14 mouse cellular contexts compared by ENCODE assay signal in the genomic region with DNA sequence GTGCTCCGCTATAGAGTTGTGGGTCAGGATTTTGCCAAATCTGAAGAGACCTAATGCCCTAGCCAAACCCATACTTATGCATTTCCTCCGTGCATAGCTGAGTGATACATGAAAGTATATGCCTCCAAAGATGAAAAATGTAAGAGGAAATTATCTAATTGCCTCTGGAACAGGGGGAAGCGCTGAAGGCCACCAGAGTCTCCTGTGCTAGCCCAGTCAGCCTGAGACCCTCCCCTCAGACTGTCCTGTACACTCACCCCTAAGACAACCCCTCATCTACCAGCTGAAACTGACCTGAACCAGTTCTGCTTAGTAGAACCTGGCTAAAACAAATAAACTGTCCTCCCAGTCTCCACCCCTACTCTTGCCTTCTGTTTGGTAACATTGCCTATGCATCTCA. TPM values are rescaled to one million over a fixed set of nuclear protein-coding genes. Genes with fewer than 3 reads are reported as not detected.
A peak's percentile ranks its signal among the peaks of the same experiment; 100 is the strongest.
DNase-seq lines count a peak whose midpoint lies in the region; ATAC-seq and TF ChIP-seq lines count a peak whose summit lies in the region.
"Had no signal": no experiment of that assay in that cellular context is flagged by ENCODE, and none has a peak within 500 bp of the region (broad histone marks: within the 10 kb centered on the region; RNA-seq: fewer than 3 reads in every experiment).

No protein-coding gene starts in this region.

- no peak for TF ChIP-seq POLR2A in embryonic fibroblast, embryonic 13.5 days (IDR thresholded peaks at IDR 0.05; ENCODE audit: low read depth, low read length)

- 0 out of 2 replicates have a peak, but pooled peaks cover 3% of the 10 kb centered on the region for H3K36me3 ChIP-seq in kidney, postnatal 0 days (ENCODE audit: insufficient read depth, low read length)
- no peaks in the 10 kb centered on the region for H3K36me3 ChIP-seq in hindbrain, embryonic 13.5 days
- peaks cover 14% of the 10 kb centered on the region for H3K36me3 ChIP-seq in neural tube, embryonic 12.5 days
- H3K36me3 ChIP-seq: embryonic facial prominence, embryonic 13.5 days; liver, embryonic 13.5 days had no signal

- H3K27ac ChIP-seq in kidney, postnatal 0 days = peak overlapping the region; percentile 54; the same call in 1 of the 2 replicates
- H3K27ac ChIP-seq in embryonic fibroblast, embryonic 13.5 days (ENCODE audit: insufficient read depth, low read length) = peak overlapping the region; percentile 64
- H3K27ac ChIP-seq in hindbrain, embryonic 13.5 days = peak overlapping the region; percentile 99
- peak overlapping the region; percentile 100 for H3K27ac ChIP-seq in neural tube, embryonic 12.5 days
- H3K27ac ChIP-seq: embryonic facial prominence, embryonic 13.5 days; liver, embryonic 13.5 days had no signal

- no peak for TF ChIP-seq CTCF in kidney, postnatal 0 days (IDR thresholded peaks at IDR 0.05; ENCODE audit: low read depth)
- TF ChIP-seq CTCF in embryonic fibroblast, embryonic 13.5 days (IDR thresholded peaks at IDR 0.05; ENCODE audit: borderline replicate concordance, insufficient read depth, low read length) = no peak

- peaks cover 70% of the 10 kb centered on the region for H3K4me1 ChIP-seq in kidney, postnatal 0 days (replicated peaks; ENCODE audit: insufficient read depth, low read length)
- H3K4me1 ChIP-seq in embryonic fibroblast, embryonic 13.5 days (ENCODE audit: control insufficient read depth, insufficient read depth, low read length) = peaks cover 3% of the 10 kb centered on the region
- H3K4me1 ChIP-seq in hindbrain, embryonic 13.5 days (replicated peaks) = peaks cover 52% of the 10 kb centered on the region
- H3K4me1 ChIP-seq in neural tube, embryonic 12.5 days = peaks cover 93% of the 10 kb centered on the region
- H3K4me1 ChIP-seq: embryonic facial prominence, embryonic 13.5 days had no signal

- ATAC-seq in kidney, postnatal 0 days (replicated peaks; ENCODE audit: low FRiP score, low read depth) = no peak
- ATAC-seq in hindbrain, embryonic 13.5 days (ENCODE audit: low FRiP score) = no peak
- ATAC-seq in neural tube, embryonic 12.5 days (ENCODE audit: low FRiP score, low read depth) = no peak
- ATAC-seq: forebrain, embryonic 14.5 days had no signal

- H3K4me3 ChIP-seq in kidney, postnatal 0 days (replicated peaks; ENCODE audit: low read depth, low read length) = no peak overlapping the region
- peak overlapping the region; percentile 45 for H3K4me3 ChIP-seq in embryonic fibroblast, embryonic 13.5 days (ENCODE audit: insufficient read depth, low read length)
- H3K4me3 ChIP-seq in hindbrain, embryonic 13.5 days = peak overlapping the region; percentile 70
- peak overlapping the region; percentile 78 for H3K4me3 ChIP-seq in neural tube, embryonic 12.5 days
- H3K4me3 ChIP-seq: embryonic facial prominence, embryonic 13.5 days; liver, embryonic 13.5 days had no signal

- 54% methylated on average over 3 of the region's 3 CpGs for WGBS in kidney, postnatal 0 days
- WGBS in hindbrain, embryonic 13.5 days = 5% methylated on average over 3 of the region's 3 CpGs
- 9% methylated on average over 3 of the region's 3 CpGs for WGBS in neural tube, embryonic 12.5 days

- peak overlapping the region; percentile 81 for H3K4me2 ChIP-seq in kidney, postnatal 0 days (ENCODE audit: low read length)
- peak overlapping the region; percentile 88 for H3K4me2 ChIP-seq in hindbrain, embryonic 13.5 days
- peak overlapping the region; percentile 99 for H3K4me2 ChIP-seq in neural tube, embryonic 12.5 days (replicated peaks)
- H3K4me2 ChIP-seq: embryonic facial prominence, embryonic 13.5 days had no signal

- H3K9me3 ChIP-seq in kidney, postnatal 0 days (replicated peaks; ENCODE audit: low read length) = no peaks in the 10 kb centered on the region
- H3K9me3 ChIP-seq in hindbrain, embryonic 13.5 days = no peaks in the 10 kb centered on the region
- no peaks in the 10 kb centered on the region for H3K9me3 ChIP-seq in neural tube, embryonic 12.5 days
- H3K9me3 ChIP-seq: embryonic facial prominence, embryonic 13.5 days; liver, embryonic 13.5 days had no signal

- H3K9ac ChIP-seq in kidney, postnatal 0 days (ENCODE audit: low read depth, low read length) = peak overlapping the region; percentile 88; the same call in 1 of the 2 replicates
- peak overlapping the region; percentile 97 for H3K9ac ChIP-seq in hindbrain, embryonic 13.5 days
- peak overlapping the region; percentile 93 for H3K9ac ChIP-seq in neural tube, embryonic 12.5 days
- H3K9ac ChIP-seq: embryonic facial prominence, embryonic 13.5 days had no signal

- no peaks in the 10 kb centered on the region for H3K27me3 ChIP-seq in kidney, postnatal 0 days (ENCODE audit: insufficient read depth, low read length)
- peaks cover 71% of the 10 kb centered on the region for H3K27me3 ChIP-seq in hindbrain, embryonic 13.5 days
- H3K27me3 ChIP-seq in neural tube, embryonic 12.5 days (replicated peaks) = no peaks in the 10 kb centered on the region

- DNase-seq in kidney, postnatal 0 days (ENCODE audit: low spot score) = no peak
- DNase-seq in kidney, adult 18-20 months = no peak
- no peak for DNase-seq in cerebellum, adult 9-10 months
- no peak for DNase-seq in embryo, embryonic 9.5 days (ENCODE audit: extremely low spot score)
- DNase-seq in adrenal gland, postnatal 36 days = no peak
- DNase-seq: cerebellum, postnatal 25 days; gastrocnemius, postnatal 10 days; liver, embryonic 13.5 days had no signal

RNA-seq across cellular contexts. Expression of gene 5730596B20Rik, which starts 3.4 kb away (rescaled TPM):
- polyA plus RNA-seq in kidney, postnatal 0 days (2015; fragmentation: Nextera tagmentation; extraction: Ambion mirVana) = 1.3 TPM in 2 replicates
- polyA plus RNA-seq in embryonic fibroblast, embryonic 13.5 days (2011; ENCODE audit: insufficient read length, low read depth, missing spikeins) = 0.23 TPM in 1 of 2 replicates, not detected in the other
- 7.6 and 8.3 TPM in 2 replicates for polyA plus RNA-seq in hindbrain, embryonic 13.5 days (2015; fragmentation: Nextera tagmentation; extraction: Ambion mirVana)
- polyA plus RNA-seq in neural tube, embryonic 12.5 days (2016; fragmentation: Nextera tagmentation; extraction: Ambion mirVana) = 6.4 and 7.0 TPM in 2 replicates
- under 1 TPM; 0.10 to 0.40 TPM for total RNA-seq in adrenal gland, postnatal 36 days (2021)
- total RNA-seq: megakaryocyte, adult 5-6 weeks had no signal
- polyA plus RNA-seq: forebrain, embryonic 14.5 days had no signal

RNA-seq across cellular contexts. Expression of gene Hoxa4, which starts 10.8 kb away (rescaled TPM):
- polyA plus RNA-seq in kidney, postnatal 0 days (2015; fragmentation: Nextera tagmentation; extraction: Ambion mirVana) = 1.6 and 2.2 TPM in 2 replicates
- 3.0 and 4.2 TPM in 2 replicates for polyA plus RNA-seq in embryonic fibroblast, embryonic 13.5 days (2011; ENCODE audit: insufficient read length, low read depth, missing spikeins)
- polyA plus RNA-seq in hindbrain, embryonic 13.5 days (2015; fragmentation: Nextera tagmentation; extraction: Ambion mirVana) = 14.5 and 14.8 TPM in 2 replicates
- polyA plus RNA-seq in neural tube, embryonic 12.5 days (2016; fragmentation: Nextera tagmentation; extraction: Ambion mirVana) = 7.1 and 9.7 TPM in 2 replicates
- 1 to 10 TPM; 2.6 to 3.1 TPM for total RNA-seq in adrenal gland, postnatal 36 days (2021)
- polyA plus RNA-seq: forebrain, embryonic 14.5 days had no signal

RNA-seq across cellular contexts. Expression of gene Hoxa2, which starts 16.1 kb away (rescaled TPM):
- 2.3 and 2.4 TPM in 2 replicates for polyA plus RNA-seq in kidney, postnatal 0 days (2015; fragmentation: Nextera tagmentation; extraction: Ambion mirVana)
- 4.3 and 4.8 TPM in 2 replicates for polyA plus RNA-seq in embryonic fibroblast, embryonic 13.5 days (2011; ENCODE audit: insufficient read length, low read depth, missing spikeins)
- polyA plus RNA-seq in hindbrain, embryonic 13.5 days (2015; fragmentation: Nextera tagmentation; extraction: Ambion mirVana) = 39.1 and 40.2 TPM in 2 replicates
- 25.6 and 34.2 TPM in 2 replicates for polyA plus RNA-seq in neural tube, embryonic 12.5 days (2016; fragmentation: Nextera tagmentation; extraction: Ambion mirVana)
- total RNA-seq in adrenal gland, postnatal 36 days (2021) = 1 to 10 TPM; 1.7 to 1.9 TPM
- total RNA-seq: megakaryocyte, adult 5-6 weeks had no signal
- polyA plus RNA-seq: forebrain, embryonic 14.5 days had no signal

RNA-seq across cellular contexts. Expression of gene Hoxa1, which starts 22.6 kb away (rescaled TPM):
- 0.33 and 0.64 TPM in 2 replicates for polyA plus RNA-seq in kidney, postnatal 0 days (2015; fragmentation: Nextera tagmentation; extraction: Ambion mirVana)
- polyA plus RNA-seq in embryonic fibroblast, embryonic 13.5 days (2011; ENCODE audit: insufficient read length, low read depth, missing spikeins) = 2.4 and 3.0 TPM in 2 replicates
- 1.5 and 2.0 TPM in 2 replicates for polyA plus RNA-seq in hindbrain, embryonic 13.5 days (2015; fragmentation: Nextera tagmentation; extraction: Ambion mirVana)
- polyA plus RNA-seq in neural tube, embryonic 12.5 days (2016; fragmentation: Nextera tagmentation; extraction: Ambion mirVana) = 4.7 and 5.0 TPM in 2 replicates
- under 1 TPM; 0.23 to 0.70 TPM for total RNA-seq in adrenal gland, postnatal 36 days (2021)
- total RNA-seq: megakaryocyte, adult 5-6 weeks had no signal
- polyA plus RNA-seq: forebrain, embryonic 14.5 days had no signal

RNA-seq across cellular contexts. Expression of gene Hoxa5, which starts 23.7 kb away (rescaled TPM):
- 9.7 and 10.4 TPM in 2 replicates for polyA plus RNA-seq in kidney, postnatal 0 days (2015; fragmentation: Nextera tagmentation; extraction: Ambion mirVana)
- polyA plus RNA-seq in embryonic fibroblast, embryonic 13.5 days (2011; ENCODE audit: insufficient read length, low read depth, missing spikeins) = 11.9 and 18.6 TPM in 2 replicates
- 116 and 150 TPM in 2 replicates for polyA plus RNA-seq in hindbrain, embryonic 13.5 days (2015; fragmentation: Nextera tagmentation; extraction: Ambion mirVana)
- 72.6 and 76.1 TPM in 2 replicates for polyA plus RNA-seq in neural tube, embryonic 12.5 days (2016; fragmentation: Nextera tagmentation; extraction: Ambion mirVana)
- total RNA-seq in adrenal gland, postnatal 36 days (2021) = 10 to 100 TPM; 14.7 to 27.8 TPM
- polyA plus RNA-seq: forebrain, embryonic 14.5 days had no signal
